Mouse (Mus musculus): ENCODE measurements around the gene Lce1f. TPM values are rescaled to one million over a fixed set of nuclear protein-coding genes. Genes with fewer than 3 reads are reported as not detected.
"Not testable (repeated sequence)": the region's sequence is repeated elsewhere in the genome, so short reads cannot be mapped to it uniquely, and the experiment has no call there.

Gene Lce1f
- polyA plus RNA-seq, 1 experiment from 2014 or later, result not detected

- H3K4me1 ChIP-seq (ENCODE audit: control insufficient read depth, insufficient read depth, low read length), result no peaks in the 10 kb centered on the region
- H3K9me3 ChIP-seq (ENCODE audit: control insufficient read depth, low read length), result no peaks in the 10 kb centered on the region
- no peaks in the 10 kb centered on the region for H3K36me3 ChIP-seq (ENCODE audit: control insufficient read depth, insufficient read depth, low read length)
- H3K4me3 ChIP-seq (ENCODE audit: low read depth, low read length), result no peak overlapping the region
- no peak overlapping the region for H3K4me2 ChIP-seq (ENCODE audit: low read depth)
- ATAC-seq (ENCODE audit: insufficient read depth, low FRiP score, low TSS enrichment) (no peak), DNase-seq (ENCODE audit: low spot score) (no peak)
- H3K27ac ChIP-seq (ENCODE audit: low read depth, low read length), result no peak overlapping the region
- no peak overlapping the region for H3K9ac ChIP-seq (ENCODE audit: low read length)
- H3K27me3 ChIP-seq (ENCODE audit: control insufficient read depth, insufficient read depth, low read length), result no peaks in the 10 kb centered on the region
These were observed 28.5 kb downstream of the Lce1f start for GRCm38 (mm10) chr3:92691688-92692087.

- not testable (repeated sequence) for H3K36me3 ChIP-seq (ENCODE audit: control insufficient read depth, insufficient read depth, low read length); H3K4me1 ChIP-seq (ENCODE audit: control insufficient read depth, insufficient read depth, low read length); H3K9me3 ChIP-seq (ENCODE audit: control insufficient read depth, low read length); H3K4me2 ChIP-seq (ENCODE audit: low read depth); ATAC-seq (ENCODE audit: insufficient read depth, low FRiP score, low TSS enrichment); H3K27ac ChIP-seq (ENCODE audit: low read depth, low read length); H3K9ac ChIP-seq (ENCODE audit: low read length); DNase-seq (ENCODE audit: low spot score); H3K27me3 ChIP-seq (ENCODE audit: control insufficient read depth, insufficient read depth, low read length); H3K4me3 ChIP-seq (ENCODE audit: low read depth, low read length)
- 76% methylated on average over 14 of the region's 16 CpGs for WGBS
These were observed 31.0 kb downstream of the Lce1f start for GRCm38 (mm10) chr3:92689154-92689553.

DNA sequence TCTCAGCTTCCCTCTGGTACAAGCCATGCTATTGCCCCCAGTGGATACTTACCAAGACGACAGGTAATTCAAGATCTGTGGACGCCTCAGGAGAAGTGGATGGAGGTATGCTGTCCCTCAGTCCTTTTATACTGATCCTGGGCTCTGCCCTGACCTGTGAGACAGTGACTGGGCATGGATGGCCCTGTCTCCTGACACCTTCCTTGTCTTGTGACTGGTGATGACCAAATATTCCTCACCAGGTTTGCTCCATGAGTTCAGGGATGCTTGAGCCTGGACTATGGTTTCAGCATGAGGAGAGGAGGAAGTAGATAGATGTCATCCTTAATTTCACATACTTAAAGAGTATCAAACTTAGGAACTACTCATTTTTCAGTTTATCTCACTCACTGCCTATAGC, 33.0 kb downstream of the Lce1f start, which contains the start of gene Lce1d:
Gene Lce1d, minus strand, starts transcription at position 101 of the 400 bp plus-strand sequence.
- DNase-seq (ENCODE audit: low spot score) (no peak), ATAC-seq (ENCODE audit: insufficient read depth, low FRiP score, low TSS enrichment) (no peak)
- H3K27ac ChIP-seq (ENCODE audit: low read depth, low read length), result no peak within 1 kb of the TSS
- no peaks in the 10 kb centered on the region for H3K36me3 ChIP-seq (ENCODE audit: control insufficient read depth, insufficient read depth, low read length)
- H3K27me3 ChIP-seq (ENCODE audit: control insufficient read depth, insufficient read depth, low read length), result no peaks in the 10 kb centered on the region
- no peak within 1 kb of the TSS for H3K4me3 ChIP-seq (ENCODE audit: low read depth, low read length)
- no peak within 1 kb of the TSS for H3K4me2 ChIP-seq (ENCODE audit: low read depth)
- WGBS, result 68% methylated on average over 2 of the region's 2 CpGs
- no peaks in the 10 kb centered on the region for H3K4me1 ChIP-seq (ENCODE audit: control insufficient read depth, insufficient read depth, low read length)
- H3K9ac ChIP-seq (ENCODE audit: low read length), result no peak within 1 kb of the TSS
- H3K9me3 ChIP-seq (ENCODE audit: control insufficient read depth, low read length), result no peaks in the 10 kb centered on the region

DNA sequence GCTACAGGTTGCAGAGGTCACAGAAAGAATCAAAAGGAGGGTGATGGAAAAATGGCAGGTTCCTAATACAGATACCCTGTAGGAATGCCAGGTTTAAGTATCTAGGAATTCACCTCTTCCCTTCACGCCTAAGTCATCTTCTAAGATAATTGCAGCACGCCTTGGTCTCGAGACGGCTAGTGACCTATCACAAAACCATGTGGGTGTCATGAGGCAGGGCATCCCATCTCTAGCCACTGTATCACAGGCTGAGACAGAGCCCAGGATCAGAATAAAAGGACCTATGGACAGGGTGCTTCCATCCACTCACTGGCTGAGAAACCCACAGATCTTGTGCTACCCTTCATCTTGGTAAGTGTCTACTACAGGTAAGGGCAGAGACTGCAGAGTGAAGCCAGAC, 41.2 kb downstream of the Lce1f start, which contains the start of gene Lce1c:
Gene Lce1c, plus strand, starts transcription at position 301 of the 400 bp plus-strand sequence.
- 91% methylated on average over 4 of the region's 4 CpGs for WGBS
- Histone ChIP-seq H3K9me3 (ENCODE audit: control insufficient read depth, low read length) (no peaks in the 10 kb centered on the region), H3K27me3 (ENCODE audit: control insufficient read depth, insufficient read depth, low read length) (no peaks in the 10 kb centered on the region), H3K4me3 (ENCODE audit: low read depth, low read length) (no peak within 1 kb of the TSS), H3K27ac (ENCODE audit: low read depth, low read length) (no peak within 1 kb of the TSS), H3K36me3 (ENCODE audit: control insufficient read depth, insufficient read depth, low read length) (no peaks in the 10 kb centered on the region), H3K4me1 (ENCODE audit: control insufficient read depth, insufficient read depth, low read length) (no peaks in the 10 kb centered on the region), H3K4me2 (ENCODE audit: low read depth) (no peak within 1 kb of the TSS), H3K9ac (ENCODE audit: low read length) (no peak within 1 kb of the TSS)
- ATAC-seq (ENCODE audit: insufficient read depth, low FRiP score, low TSS enrichment) (no peak), DNase-seq (ENCODE audit: low spot score) (no peak)

DNA sequence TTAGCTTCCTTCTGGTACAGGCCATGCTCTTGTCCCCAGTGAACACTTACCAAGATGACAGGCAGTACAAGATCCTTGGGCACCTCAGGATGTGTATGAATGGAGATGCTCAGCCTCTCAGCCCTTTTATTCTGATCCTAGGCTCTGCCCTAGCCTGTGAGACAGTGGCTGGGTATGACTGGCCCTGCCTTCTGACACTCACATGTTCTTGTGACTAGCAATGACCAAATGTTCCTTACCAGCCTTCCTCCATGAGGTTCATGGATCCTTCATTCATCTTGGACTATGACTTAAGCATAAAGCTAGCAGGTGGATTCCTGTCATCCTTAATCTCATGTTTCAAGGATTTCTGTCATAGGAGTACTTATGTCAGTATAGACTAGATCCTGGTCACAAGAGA, 49.9 kb downstream of the Lce1f start, which contains the start of gene Lce1a2:
Gene Lce1a2, minus strand, starts transcription at position 101 of the 400 bp plus-strand sequence.
- H3K27ac ChIP-seq (ENCODE audit: low read depth, low read length), result no peak within 1 kb of the TSS
- no peak within 1 kb of the TSS for H3K4me3 ChIP-seq (ENCODE audit: low read depth, low read length)
- no peak within 1 kb of the TSS for H3K9ac ChIP-seq (ENCODE audit: low read length)
- no peaks in the 10 kb centered on the region for H3K36me3 ChIP-seq (ENCODE audit: control insufficient read depth, insufficient read depth, low read length)
- no peaks in the 10 kb centered on the region for H3K27me3 ChIP-seq (ENCODE audit: control insufficient read depth, insufficient read depth, low read length)
- DNase-seq (ENCODE audit: low spot score), result no peak
- H3K9me3 ChIP-seq (ENCODE audit: control insufficient read depth, low read length), result no peaks in the 10 kb centered on the region
- no peaks in the 10 kb centered on the region for H3K4me1 ChIP-seq (ENCODE audit: control insufficient read depth, insufficient read depth, low read length)
- H3K4me2 ChIP-seq (ENCODE audit: low read depth), result no peak within 1 kb of the TSS
- ATAC-seq (ENCODE audit: insufficient read depth, low FRiP score, low TSS enrichment), result no peak

Other genes starting within 250 kb of the Lce1f start
- gene Sprr1a, start 234.5 kb downstream of the Lce1f start, polyA plus RNA-seq (2014; fragmentation: Nextera tagmentation; extraction: Ambion mirVana), result not detected in 2 replicates
- gene Sprr4, start 219.9 kb downstream of the Lce1f start, polyA plus RNA-seq (2014; fragmentation: Nextera tagmentation; extraction: Ambion mirVana), result not detected in 2 replicates
- not detected in 2 replicates for gene 2310046K23Rik, start 185.8 kb downstream of the Lce1f start, polyA plus RNA-seq (2014; fragmentation: Nextera tagmentation; extraction: Ambion mirVana)
- gene Ivl, start 146.6 kb downstream of the Lce1f start, polyA plus RNA-seq (2014; fragmentation: Nextera tagmentation; extraction: Ambion mirVana), result not detected in 2 replicates
- gene Smcp, start 131.4 kb downstream of the Lce1f start, polyA plus RNA-seq (2014; fragmentation: Nextera tagmentation; extraction: Ambion mirVana), result not detected in 2 replicates
- not detected in 2 replicates for gene 2210017I01Rik, start 112.9 kb downstream of the Lce1f start, polyA plus RNA-seq (2014; fragmentation: Nextera tagmentation; extraction: Ambion mirVana)
- not detected in 2 replicates for gene Lce6a, start 98.7 kb downstream of the Lce1f start, polyA plus RNA-seq (2014; fragmentation: Nextera tagmentation; extraction: Ambion mirVana)
- not detected in 2 replicates for gene Lce1a1, start 72.0 kb downstream of the Lce1f start, polyA plus RNA-seq (2014; fragmentation: Nextera tagmentation; extraction: Ambion mirVana)
- not detected in 2 replicates for gene Lce1b, start 63.4 kb downstream of the Lce1f start, polyA plus RNA-seq (2014; fragmentation: Nextera tagmentation; extraction: Ambion mirVana)
- not detected in 2 replicates for gene Lce1a2, start 50.0 kb downstream of the Lce1f start, polyA plus RNA-seq (2014; fragmentation: Nextera tagmentation; extraction: Ambion mirVana)
- not detected in 2 replicates for gene Lce1c, start 41.1 kb downstream of the Lce1f start, polyA plus RNA-seq (2014; fragmentation: Nextera tagmentation; extraction: Ambion mirVana)
- gene Lce1d, start 33.1 kb downstream of the Lce1f start, polyA plus RNA-seq (2014; fragmentation: Nextera tagmentation; extraction: Ambion mirVana), result not detected in 2 replicates
- not detected in 2 replicates for gene Lce1e, start 11.3 kb downstream of the Lce1f start, polyA plus RNA-seq (2014; fragmentation: Nextera tagmentation; extraction: Ambion mirVana)
- gene Gm38119, start 18.7 kb upstream of the Lce1f start, polyA plus RNA-seq (2014; fragmentation: Nextera tagmentation; extraction: Ambion mirVana), result not detected in 2 replicates
- not detected in 2 replicates for gene Lce1g, start 32.0 kb upstream of the Lce1f start, polyA plus RNA-seq (2014; fragmentation: Nextera tagmentation; extraction: Ambion mirVana)
- not detected in 2 replicates for gene Lce1h, start 44.7 kb upstream of the Lce1f start, polyA plus RNA-seq (2014; fragmentation: Nextera tagmentation; extraction: Ambion mirVana)
- gene Lce1i, start 58.5 kb upstream of the Lce1f start, polyA plus RNA-seq (2014; fragmentation: Nextera tagmentation; extraction: Ambion mirVana), result not detected in 2 replicates
- not detected in 2 replicates for gene Lce1j, start 70.2 kb upstream of the Lce1f start, polyA plus RNA-seq (2014; fragmentation: Nextera tagmentation; extraction: Ambion mirVana)
- gene Lce1k, start 87.5 kb upstream of the Lce1f start, polyA plus RNA-seq (2014; fragmentation: Nextera tagmentation; extraction: Ambion mirVana), result not detected in 2 replicates
- not detected in 2 replicates for gene Kprp, start 106.9 kb upstream of the Lce1f start, polyA plus RNA-seq (2014; fragmentation: Nextera tagmentation; extraction: Ambion mirVana)
- gene Lce1l, start 130.9 kb upstream of the Lce1f start, polyA plus RNA-seq (2014; fragmentation: Nextera tagmentation; extraction: Ambion mirVana), result not detected in 2 replicates
- gene 2310050C09Rik, start 149.9 kb upstream of the Lce1f start, polyA plus RNA-seq (2014; fragmentation: Nextera tagmentation; extraction: Ambion mirVana), result not detected in 2 replicates
- gene Lce3a, start 205.9 kb upstream of the Lce1f start, polyA plus RNA-seq (2014; fragmentation: Nextera tagmentation; extraction: Ambion mirVana), result not detected in 2 replicates
- not detected in 2 replicates for gene Lce3b, start 212.6 kb upstream of the Lce1f start, polyA plus RNA-seq (2014; fragmentation: Nextera tagmentation; extraction: Ambion mirVana)
- not detected in 2 replicates for gene Lce3c, start 224.1 kb upstream of the Lce1f start, polyA plus RNA-seq (2014; fragmentation: Nextera tagmentation; extraction: Ambion mirVana)
- gene Lce3d, start 237.0 kb upstream of the Lce1f start, polyA plus RNA-seq (2014; fragmentation: Nextera tagmentation; extraction: Ambion mirVana), result not detected in 2 replicates
- gene Lce3e, start 246.7 kb upstream of the Lce1f start, polyA plus RNA-seq (2014; fragmentation: Nextera tagmentation; extraction: Ambion mirVana), result not detected in 2 replicates